Mouse (Mus musculus): ENCODE measurements around the gene 1810049J17Rik. TPM values are rescaled to one million over a fixed set of nuclear protein-coding genes. Genes with fewer than 3 reads are reported as not detected.
A peak's percentile ranks its signal among the peaks of the same experiment; 100 is the strongest.
"Not testable (repeated sequence)": the region's sequence is repeated elsewhere in the genome, so short reads cannot be mapped to it uniquely, and the experiment has no call there.

Gene 1810049J17Rik
- under 1 TPM in 1 of 2 experiments, not detected in 1; 0.65 TPM for total RNA-seq (2021)

- peak; percentile 60 to 66 for DNase-seq
- intact Hi-C loops (cut with DNase I) = loop anchor here (2.0 kb wide), 1 partner anchor 117 kb away; the partner anchor contains the start of gene Mtmr12
Measured at GRCm38 (mm10) chr15:12321788-12322621, at the start of gene 1810049J17Rik. Gene 1810049J17Rik, minus strand, starts transcription at chr15:12321899.

DNA sequence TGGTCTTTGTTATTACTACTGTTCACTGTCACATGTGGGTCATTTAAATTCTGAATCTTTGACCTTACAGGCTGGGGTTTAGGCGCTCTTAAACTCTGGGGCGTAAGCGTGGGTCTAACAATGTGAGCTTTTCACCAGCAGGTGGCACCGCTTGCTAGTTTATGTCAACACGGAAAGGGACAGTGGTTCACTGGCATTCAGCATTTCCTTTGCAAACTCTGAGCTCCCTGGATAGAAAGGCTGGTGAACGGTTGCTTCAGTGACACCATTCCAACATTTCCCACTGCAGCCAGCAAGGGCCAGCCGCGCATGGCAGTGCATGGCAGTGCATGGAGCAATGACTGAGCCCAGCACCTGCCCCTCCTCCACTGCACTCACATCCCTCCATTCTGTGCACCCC, 49.5 kb upstream of the 1810049J17Rik start:
- intact Hi-C loops (cut with DNase I) = loop anchor here (1.0 kb wide), 1 partner anchor 207 kb away; no protein-coding TSS in a partner anchor
- DNase-seq = peak; percentile 78 to 83

DNA sequence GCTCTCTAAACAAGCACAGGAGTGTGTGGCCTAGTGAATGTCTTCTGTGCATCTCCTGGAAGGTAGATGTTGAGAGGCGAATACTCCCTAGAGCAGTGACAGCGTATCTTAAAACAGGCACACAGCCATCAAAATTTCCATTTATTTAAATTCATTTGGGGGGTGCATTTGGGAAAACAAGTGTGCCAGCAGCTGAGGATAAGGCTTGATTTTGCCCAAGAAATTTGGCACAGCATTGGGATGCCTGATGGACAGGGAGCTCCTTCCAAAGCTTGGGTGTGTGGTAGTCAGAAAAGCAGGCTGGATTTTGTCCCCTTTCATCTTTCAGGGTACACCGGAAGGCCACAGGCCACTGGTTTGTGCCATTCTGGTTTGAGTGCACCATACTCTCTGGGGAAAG, 48.4 kb upstream of the 1810049J17Rik start:
- intact Hi-C loops (cut with DNase I) = no loop called here
- no peak for DNase-seq

DNA sequence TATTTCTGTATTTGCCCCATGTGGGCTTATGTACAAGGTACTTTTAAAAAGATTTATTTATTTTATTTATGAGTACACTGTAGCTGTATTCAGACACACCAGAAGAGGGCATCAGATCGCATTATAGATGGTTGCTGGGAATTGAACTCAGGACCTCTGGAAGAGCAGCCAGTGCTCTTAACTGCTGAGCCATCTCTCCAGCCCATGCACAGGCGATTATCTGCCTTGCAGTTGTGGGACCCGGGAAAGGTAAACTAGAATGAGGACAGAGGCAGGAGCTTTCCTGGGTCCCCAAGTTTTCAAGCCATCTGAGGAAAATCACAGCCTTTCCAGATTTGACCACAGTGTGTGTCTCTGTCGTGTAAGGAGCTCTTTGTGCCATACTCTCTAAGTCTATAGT, 47.2 kb upstream of the 1810049J17Rik start:
- intact Hi-C loops (cut with DNase I) = loop anchor here (2.0 kb wide), 1 partner anchor 426 kb away; no protein-coding TSS in a partner anchor

GRCm38 (mm10) chr15:12368357-12368756, 46.7 kb upstream of the 1810049J17Rik start:
- intact Hi-C loops (cut with DNase I) = loop anchor here (2.0 kb wide), 1 partner anchor 426 kb away; no protein-coding TSS in a partner anchor

More for the DNA sequence above, 47.2 kb upstream of the 1810049J17Rik start:
- no peak for DNase-seq

GRCm38 (mm10) chr15:12367306-12368080, 45.8 kb upstream of the 1810049J17Rik start:
- peak; percentile 49 to 61 for DNase-seq
- intact Hi-C loops (cut with DNase I) = loop anchor here (2.0 kb wide), 1 partner anchor 427 kb away; no protein-coding TSS in a partner anchor

More at GRCm38 (mm10) chr15:12368357-12368756, 46.7 kb upstream of the 1810049J17Rik start:
- no peak for DNase-seq

GRCm38 (mm10) chr15:12366580-12367305, 45.0 kb upstream of the 1810049J17Rik start:
- intact Hi-C loops (cut with DNase I); DNase-seq: not testable (repeated sequence)

DNA sequence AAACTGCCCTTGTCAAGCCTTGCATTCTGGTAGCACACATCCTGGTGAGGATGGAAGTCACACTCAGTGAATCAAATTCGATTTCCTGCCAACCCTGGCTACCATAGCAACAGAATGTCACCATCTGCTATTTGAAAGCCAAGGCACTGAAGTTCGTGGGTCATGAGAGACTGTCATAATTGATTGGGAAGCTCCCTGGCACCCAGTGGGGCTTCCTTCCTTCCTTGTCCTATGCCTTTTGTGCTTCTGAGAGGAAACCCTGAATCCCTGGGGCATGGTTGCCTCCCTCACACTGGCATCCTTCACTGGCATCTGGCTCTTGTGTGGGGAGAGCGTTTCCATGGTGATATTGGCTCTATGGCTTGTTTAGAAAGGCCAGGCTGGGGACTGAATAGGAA, 44.4 kb upstream of the 1810049J17Rik start:
- intact Hi-C loops (cut with DNase I) = no loop called here
- peak in 1 of 2 experiments; percentile 28 for DNase-seq

DNA sequence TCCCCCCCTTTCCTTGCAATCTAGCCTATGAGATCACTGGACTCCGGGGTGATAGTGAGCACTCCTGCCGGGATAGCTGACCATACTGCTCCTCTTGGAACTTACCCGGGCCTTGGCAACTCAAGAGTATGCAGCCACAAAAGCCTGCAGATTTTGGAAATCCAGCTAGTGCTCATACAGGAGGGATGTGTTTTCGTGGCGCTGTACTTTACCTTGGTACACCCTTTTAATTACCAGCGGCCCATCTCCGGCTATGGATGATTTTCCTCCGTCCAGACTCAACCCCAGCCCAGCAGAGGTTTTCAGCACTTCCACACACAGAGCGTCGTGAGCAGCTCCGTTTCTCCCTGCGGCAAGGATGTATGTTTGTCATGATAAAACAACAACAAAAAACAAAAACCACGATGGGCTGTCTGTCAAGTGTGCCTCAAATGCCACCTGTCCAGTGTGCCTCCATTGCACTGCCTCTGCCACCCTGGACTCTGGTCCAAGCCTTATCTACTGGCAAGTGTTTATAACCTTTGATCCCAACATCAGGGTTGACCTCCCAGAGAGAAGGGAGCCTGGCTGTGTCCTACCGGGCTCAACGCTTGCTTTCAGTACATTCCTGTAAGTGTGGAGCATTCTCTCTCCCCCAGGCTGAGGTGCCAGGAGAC, 43.8 kb upstream of the 1810049J17Rik start:
- no peak for DNase-seq
- intact Hi-C loops (cut with DNase I) = no loop called here

DNA sequence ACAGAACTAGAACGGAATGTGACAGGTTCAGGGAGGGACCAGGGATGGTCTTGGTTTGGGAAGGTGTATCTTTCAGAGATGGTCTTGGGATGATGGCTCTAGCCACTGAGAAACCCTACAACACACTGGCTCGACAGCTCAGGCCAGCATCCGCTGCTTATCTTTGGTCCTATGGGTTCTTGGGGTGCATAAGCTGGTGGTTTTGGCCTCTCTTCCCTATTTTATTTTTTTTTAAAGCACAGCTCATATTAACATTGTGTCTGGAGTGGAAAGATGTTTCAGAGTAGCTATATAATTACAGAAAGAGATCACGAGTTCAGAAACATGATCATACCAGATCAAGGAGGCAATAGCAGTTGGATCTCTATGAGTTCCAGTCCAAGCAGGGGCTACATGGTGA, 42.4 kb upstream of the 1810049J17Rik start:
- intact Hi-C loops (cut with DNase I) = no loop called here
- no peak for DNase-seq

- no peak for DNase-seq
- intact Hi-C loops (cut with DNase I) = no loop called here
Measured at GRCm38 (mm10) chr15:12362701-12363040, 41.0 kb upstream of the 1810049J17Rik start.

- intact Hi-C loops (cut with DNase I) = no loop called here
- DNase-seq = no peak
Measured at GRCm38 (mm10) chr15:12362001-12362700, 40.5 kb upstream of the 1810049J17Rik start.

DNA sequence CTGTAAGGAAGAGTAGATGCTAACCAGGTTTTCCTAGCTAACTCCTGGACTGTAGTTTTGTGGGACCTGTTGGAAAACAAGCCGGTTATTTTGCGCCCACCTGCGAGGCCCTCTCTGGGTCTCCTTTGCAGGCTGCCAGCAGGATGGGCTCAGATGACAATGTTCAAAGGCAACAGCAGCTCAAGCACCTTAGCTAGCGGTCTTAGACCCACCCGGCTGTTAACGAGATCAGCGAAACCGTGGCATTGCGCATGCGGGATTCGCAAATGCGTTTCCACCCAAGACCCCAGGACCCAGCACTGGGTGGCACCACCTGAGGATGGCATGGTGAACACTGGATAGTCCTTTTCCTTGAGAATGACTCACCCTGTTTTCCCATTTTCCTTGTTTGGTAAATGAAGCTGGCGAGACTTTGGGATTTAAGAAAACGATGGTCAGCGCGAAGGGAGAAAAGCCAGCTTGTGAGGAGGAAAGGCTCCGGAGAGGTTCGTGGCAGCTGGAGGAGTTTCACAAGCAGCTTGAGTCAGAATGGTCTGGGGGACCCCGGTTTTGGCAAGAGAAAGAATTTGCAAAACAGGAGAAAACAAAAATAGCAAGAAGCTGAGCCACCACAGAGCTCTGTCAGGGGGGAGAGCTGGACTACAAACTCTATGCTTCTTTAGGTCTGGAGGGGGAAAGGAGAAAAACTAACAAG, 39.0 kb upstream of the 1810049J17Rik start:
- intact Hi-C loops (cut with DNase I) = no loop called here
- no peak for DNase-seq

GRCm38 (mm10) chr15:12358384-12358783, 36.7 kb upstream of the 1810049J17Rik start:
- intact Hi-C loops (cut with DNase I) = no loop called here
- no peak for DNase-seq

GRCm38 (mm10) chr15:12357459-12357858, 35.8 kb upstream of the 1810049J17Rik start:
- no peak for DNase-seq
- intact Hi-C loops (cut with DNase I) = no loop called here

- intact Hi-C loops (cut with DNase I) = no loop called here
- no peak for DNase-seq
Measured at GRCm38 (mm10) chr15:12355907-12356306, 34.2 kb upstream of the 1810049J17Rik start.

- DNase-seq = no peak
- intact Hi-C loops (cut with DNase I) = no loop called here
Measured at GRCm38 (mm10) chr15:12355261-12355660, 33.6 kb upstream of the 1810049J17Rik start.

- intact Hi-C loops (cut with DNase I) = no loop called here
- DNase-seq = no peak
Measured at GRCm38 (mm10) chr15:12354281-12354810, 32.6 kb upstream of the 1810049J17Rik start.

- intact Hi-C loops (cut with DNase I) = no loop called here
- no peak for DNase-seq
Measured at GRCm38 (mm10) chr15:12351470-12351869, 29.8 kb upstream of the 1810049J17Rik start.
